Mouse (Mus musculus) adrenal gland, postnatal 4 days (tissue): ENCODE results near the gene Lyrm2. TPM values are rescaled to one million over a fixed set of nuclear protein-coding genes. Genes with fewer than 3 reads are reported as not detected.
A peak's percentile ranks its signal among the peaks of the same experiment; 100 is the strongest.

Experiments used
- DNase-seq, 2 experiments: peaks; one replicate each; pipeline ENCODE4 v3.0.0; 2021 to 2022; ENCODE audit warnings: low spot score in 2 of 2, mixed read lengths in 2 of 2
- long read RNA-seq, 2 experiments: library from polyadenylated mRNA; stranded (forward); transcript quantifications; one replicate each; pipeline ENCODE4 v2.0.0; 2021
- total RNA-seq, 2 experiments: library from RNA; stranded (reverse); gene quantifications; 2 replicates each; pipeline ENCODE4 v1.2.3; 2021

Gene Lyrm2
- 10 to 100 TPM; 61.0 to 65.9 TPM for total RNA-seq
- long read RNA-seq, experiment 1, transcript Lyrm2-201 (3 exons, 465 nt), result major isoform, 20 of 22 reads
- long read RNA-seq, experiment 1, partial matches to known transcripts, result 0 of 22 reads
- long read RNA-seq, experiment 1, other reads (novel, unspliced or antisense), result 2 of 22 reads
- long read RNA-seq, experiment 2, transcript Lyrm2-201 (3 exons, 465 nt), result major isoform, 35 of 38 reads
- long read RNA-seq, experiment 2, partial matches to known transcripts, result 0 of 38 reads
- long read RNA-seq, experiment 2, other reads (novel, unspliced or antisense), result 3 of 38 reads

DNA sequence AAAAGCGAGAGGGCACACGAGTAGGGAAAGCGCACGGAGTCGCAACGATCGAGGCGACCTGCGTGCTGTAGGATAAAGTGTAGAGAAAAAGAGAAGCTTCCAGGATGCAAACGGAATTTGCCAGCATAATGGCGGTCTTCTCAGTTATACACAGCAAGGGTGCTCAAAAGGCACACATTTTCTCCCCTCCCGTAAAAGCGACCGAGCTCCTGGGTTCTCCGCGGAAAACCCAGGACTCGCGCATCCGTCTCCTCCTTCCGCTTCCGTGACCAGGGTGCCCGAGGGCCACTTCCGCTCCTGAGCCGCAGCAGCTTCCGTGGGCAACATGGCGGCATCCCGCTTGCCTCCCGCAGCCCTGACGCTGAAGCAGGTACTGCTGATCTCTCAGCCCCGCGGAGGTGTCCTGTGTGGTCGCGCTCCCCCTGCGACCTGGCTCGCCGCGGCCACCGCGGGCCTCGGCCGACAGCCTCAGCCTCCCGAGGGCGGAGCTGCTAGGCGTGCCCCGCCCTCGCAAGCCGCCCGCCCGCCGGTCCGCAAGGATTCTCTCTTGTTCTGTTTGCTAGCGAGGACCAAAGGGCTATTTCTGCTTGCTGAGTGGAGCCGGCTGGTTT is at the start of gene Lyrm2:
Gene Lyrm2 (plus strand): TSS at position 288 of the 611 bp plus-strand sequence.
- DNase-seq, result peak; percentile 65 to 67

DNA sequence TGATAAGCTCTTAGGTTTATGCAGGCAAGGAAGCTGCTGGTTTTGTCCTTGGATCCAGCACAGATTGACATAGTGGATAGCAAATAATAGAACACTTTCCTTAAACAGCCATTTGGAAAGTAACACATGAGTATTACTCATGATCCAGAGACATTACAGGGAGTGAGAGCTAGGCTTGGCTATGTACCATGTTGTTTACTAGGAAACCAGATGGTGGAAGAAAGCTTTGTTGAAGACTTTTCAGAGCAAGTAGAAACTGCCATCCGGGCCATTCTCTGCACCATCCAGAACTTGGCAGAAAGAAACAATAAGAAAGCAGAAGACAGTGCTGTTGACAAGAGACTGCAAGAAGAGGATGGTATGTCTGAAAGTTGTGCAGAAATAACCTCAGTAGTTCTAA is 49.3 kb upstream of the Lyrm2 start:
- no peak for DNase-seq

DNA sequence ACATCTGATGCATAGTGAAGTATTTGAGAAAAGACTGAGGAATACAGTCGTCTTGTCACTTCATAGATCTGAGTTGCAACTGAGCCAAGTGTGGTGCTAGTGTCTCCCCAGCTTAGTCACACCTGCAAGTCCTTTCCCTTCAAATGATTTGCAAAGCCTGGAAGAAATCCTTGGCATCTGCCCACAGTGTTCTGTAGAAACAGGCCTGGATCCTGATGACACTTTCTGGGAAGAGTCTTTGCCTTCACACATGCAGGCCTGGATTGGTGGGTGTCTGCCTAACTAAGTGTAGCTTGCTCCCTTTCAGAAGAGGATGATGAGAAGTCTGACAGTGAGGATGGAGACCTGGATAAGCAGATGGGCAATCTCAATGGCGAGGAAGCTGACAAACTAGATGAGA is 42.6 kb upstream of the Lyrm2 start:
- no peak for DNase-seq

DNA sequence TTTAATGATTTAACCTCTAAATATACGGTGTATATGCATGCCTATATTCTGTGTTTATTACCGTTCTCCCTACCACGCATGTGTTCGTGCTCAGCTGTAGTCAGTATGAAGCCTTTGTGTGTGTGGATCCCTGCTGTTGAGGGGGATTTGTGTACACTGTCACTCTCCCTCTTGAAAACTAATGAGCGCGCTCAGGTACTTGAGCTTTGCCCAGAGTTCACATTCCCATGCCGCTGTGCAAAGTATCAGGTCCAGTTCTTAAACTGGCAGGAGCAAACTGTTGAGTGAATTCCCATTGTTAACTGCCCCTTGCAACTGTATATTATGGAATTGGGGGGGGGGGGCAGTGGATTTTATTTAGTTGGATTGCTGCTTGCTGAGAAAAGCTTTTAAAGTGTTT is 32.6 kb upstream of the Lyrm2 start:
- no peak for DNase-seq

DNA sequence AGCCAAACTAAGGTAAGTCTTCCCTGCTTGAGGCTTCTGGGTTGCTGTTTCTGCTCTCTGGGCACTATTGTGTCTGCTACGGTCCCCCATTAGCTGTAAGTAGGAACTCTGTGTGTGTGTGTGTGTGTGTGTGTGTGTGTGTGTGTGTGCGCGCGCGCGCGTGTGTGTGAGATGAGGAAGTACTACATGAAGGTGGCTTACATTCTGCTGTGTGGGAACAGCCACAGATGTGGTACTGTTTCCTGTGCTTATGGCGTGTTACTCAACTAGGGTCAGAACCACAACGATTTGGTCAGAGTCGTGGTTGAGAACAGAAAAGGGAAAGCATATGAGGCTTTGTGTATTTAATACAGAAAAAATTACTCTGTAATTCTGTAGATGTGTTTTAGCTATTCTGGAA is 32.0 kb upstream of the Lyrm2 start:
- DNase-seq, result no peak

DNA sequence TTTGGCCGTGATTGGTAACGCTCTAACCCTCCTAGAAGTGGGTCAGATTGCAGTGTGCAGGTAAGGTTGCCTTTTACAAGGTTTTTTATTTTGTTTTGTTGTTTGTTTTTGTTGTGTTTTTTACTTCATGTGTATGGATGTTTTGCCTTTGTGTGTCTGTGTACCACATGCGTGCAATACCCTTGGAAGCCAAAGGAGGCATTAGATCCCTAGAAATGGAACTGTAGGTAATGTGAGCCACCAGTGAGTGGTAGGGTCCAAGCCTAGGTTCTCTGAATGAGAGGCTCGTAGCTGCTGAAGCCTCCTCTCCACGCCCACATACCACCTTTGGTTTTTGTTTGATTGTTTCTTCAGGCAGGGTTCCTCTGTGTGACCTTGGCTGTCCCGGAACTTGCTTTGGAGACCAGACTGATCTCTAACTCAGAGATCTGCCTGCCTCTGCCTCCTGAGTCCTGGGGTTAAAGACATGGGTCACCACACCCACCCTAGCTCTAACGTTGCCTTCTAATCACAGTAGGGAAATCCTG is 29.7 kb upstream of the Lyrm2 start:
- DNase-seq, result no peak

DNA sequence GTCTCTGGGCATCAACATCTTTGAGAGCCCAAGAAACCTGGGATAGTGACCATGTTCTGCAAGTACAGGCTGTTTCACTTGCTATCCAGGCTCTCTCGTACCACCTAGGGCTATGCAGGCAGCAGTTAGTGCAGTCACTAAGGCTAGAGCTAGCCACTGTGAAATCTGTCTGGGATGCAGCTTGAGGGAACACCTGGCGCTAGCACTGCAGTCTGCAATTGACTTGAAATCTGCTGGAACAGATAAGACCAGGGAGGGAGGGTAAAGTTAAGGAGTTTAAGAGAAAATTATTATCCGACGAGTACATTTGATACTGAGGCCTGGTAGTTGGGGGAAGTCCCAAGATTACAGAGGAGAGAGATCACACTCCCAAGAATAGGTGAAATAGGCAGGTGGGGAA is 20.1 kb upstream of the Lyrm2 start:
- DNase-seq, result no peak

DNA sequence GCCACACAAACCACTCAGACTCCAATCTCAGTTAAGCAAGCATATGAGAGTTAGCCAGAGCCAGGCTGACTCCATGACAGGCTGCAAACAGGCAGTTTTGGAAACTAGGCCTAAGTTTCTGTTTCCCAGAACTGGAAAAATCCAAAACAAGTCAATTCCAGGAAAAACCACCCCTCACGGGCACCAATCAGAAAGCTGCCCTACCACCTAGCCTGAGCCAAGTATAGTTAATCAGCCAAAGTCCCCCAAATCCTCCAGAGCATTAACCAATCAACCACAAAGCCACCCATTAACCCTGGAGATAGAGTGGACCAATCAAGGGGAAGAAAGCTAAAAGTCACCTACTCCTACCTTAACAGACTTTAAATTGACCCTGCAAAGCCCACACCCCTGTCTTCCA is 12.9 kb upstream of the Lyrm2 start:
- no peak for DNase-seq

DNA sequence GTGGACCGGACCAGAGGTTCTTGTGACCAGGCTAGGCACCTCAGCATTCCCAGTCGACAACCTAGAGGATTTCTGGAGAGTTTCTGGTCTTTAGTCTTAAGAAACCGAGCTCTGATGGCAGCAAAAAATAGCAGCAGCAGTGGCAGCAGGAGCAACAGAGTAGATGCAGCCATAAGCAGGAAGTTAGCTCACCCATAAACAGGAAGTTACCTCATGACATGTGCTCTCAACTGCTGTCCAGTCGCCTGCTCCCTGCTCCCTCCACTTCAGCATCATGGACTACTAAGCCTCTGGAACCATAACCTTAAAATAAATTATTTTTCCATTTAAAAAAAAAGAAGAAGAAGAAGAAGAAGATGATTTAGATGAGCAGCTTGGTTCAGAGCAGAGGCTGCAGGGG is 11.0 kb upstream of the Lyrm2 start:
- no peak for DNase-seq

DNA sequence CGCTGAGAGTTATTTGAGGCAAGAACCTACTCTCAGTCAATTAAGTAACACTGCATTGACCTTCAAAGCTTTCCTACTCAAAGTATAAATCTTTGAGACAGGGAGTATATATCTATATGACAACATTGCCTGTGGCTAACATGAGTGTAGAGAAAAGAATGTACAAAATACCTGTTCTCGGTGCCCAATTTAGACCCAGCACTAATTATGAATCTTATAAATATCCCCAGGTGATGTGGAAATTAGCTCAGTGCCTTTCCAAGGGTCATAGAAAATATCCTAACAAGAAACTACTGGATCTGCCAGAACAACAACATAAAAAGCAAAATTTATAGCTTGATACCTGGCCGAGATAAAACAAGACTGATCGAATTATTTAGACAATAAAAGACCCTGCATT is 1.1 kb upstream of the Lyrm2 start:
- DNase-seq, result no peak

DNA sequence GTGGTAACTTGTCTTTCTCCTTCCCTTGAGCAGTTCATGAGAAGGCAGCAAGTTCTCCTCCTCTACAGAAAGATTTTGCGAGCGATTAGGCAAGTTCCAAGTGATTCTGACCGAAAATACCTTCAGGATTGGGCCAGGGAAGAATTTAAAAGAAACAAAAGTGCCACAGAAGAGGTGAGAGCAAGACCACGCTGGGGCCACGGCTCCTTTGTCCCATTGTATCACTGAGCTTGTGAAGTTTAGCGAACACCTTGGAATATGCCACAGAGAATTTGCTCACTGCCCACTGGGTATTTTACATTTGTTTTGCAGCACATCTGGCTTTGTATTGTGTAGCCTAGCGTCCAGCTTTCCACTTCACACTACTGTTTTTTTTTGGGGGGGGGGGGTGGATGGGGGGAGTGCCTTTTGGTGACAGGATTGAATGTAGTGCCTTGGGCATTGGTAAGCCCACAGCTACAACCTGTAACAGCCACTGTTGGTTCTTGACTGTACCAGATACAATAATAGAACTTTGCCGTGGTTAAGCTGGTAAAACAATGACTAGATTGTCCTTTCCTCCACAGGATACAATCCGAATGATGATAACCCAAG is 621 bp downstream of the Lyrm2 start:
- no peak for DNase-seq

DNA sequence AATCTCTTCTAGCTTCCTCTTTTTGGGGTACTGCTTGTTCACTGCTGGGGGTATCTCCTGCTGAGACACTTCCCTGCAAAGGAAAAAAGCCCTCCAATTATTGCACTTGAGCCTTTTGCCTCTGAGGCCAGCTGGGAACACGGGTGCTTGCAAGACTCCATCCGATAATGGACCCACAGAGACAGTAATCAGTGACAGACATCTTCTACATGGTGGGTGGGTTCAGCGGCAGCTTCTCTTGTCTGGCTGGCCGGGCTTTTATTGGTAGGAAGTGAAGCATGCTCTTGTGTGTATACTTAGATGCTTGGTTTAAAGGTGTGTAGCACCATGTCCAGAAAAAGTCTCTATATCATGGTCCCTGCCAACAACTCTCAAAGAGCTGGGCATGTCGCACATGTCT is 17.4 kb downstream of the Lyrm2 start:
- no peak for DNase-seq

DNA sequence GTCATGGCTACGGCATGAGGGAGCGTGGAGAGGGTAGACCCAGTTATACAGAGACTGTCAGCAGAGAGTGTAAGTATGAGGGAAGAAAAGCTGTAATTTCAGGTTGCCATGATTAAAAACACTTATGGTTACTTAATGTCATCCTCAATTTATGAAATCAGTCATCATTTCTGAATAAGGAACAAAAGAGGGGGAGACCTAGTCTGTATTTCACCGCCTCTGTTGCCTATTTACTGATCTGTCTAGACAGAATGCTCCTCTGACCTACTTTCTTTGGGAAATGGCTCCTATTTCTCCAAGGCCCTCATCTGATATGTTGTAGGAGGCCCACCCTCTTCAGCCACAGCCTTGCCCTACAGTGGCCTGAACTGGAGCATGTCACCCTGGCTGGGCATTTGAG is 20.6 kb downstream of the Lyrm2 start:
- no peak for DNase-seq

DNA sequence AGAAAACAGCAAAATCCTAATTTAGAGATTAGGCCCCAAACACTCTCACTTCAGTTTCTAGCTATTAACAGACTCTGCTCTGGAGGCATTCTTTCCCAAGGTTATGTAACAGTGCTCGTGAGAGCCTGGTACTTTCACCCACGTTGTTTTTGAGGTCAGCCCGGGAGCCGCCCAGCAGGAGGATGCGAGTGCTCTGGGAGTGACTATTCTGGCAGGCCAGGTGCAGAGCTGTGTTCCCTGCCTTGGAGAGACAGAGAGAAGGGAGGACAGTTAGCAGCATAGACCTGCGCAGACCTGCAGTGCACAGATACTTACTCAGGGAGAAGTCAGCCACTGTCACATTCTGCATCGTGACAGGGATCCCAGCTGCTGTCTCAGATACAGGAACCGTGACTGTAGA is 24.2 kb downstream of the Lyrm2 start:
- no peak for DNase-seq

DNA sequence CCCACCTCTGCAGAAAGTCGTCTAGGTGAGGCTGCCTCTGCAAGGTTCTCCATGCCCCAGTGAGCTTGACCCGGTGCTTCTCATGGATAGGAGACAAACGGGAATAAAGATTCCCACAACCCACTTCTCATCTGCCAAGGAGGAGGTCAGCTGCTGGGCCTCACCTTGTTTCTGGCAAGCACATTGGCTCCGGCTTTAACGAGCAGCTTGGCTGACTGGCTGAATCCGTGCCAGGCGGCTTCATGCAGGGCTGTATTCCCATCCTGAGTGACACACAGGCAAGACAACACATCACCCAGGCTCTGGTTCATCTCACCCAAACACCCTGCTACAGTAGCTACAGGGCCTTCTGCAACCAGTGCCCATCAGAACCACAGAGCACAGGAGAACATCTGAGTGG is 26.9 kb downstream of the Lyrm2 start:
- no peak for DNase-seq

DNA sequence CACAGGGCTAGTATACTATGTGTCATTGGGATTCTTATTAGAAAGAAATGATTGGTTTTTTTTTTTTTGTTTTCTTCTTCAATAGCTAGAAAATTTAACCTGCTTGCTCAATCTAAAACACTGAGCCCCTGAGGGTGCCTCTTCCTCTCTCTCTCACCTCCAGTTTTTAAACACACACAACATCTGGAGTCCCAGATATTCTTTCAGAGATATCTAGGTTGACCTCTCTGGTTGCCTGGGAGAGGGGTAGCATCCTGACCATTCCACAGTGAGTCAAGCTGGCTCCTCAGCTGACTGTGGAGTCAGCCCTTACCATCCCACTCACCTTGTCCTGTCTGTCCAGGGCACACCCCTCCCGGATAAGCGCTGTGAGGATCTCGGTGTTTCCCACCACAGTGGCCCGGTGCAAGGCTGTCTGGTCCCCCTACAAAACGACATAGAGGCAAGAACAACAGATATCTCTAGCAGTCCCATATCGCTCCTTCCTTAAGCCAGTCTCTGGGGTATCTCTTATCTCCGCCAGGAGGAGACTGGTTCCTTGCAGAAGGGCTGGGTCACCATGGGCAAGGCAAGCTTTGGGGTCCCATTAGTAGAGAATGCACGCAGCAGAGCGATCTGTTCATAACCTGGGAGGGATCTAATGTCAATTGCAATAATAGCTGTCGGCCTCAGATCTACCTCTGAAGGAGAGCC is 28.5 kb downstream of the Lyrm2 start:
- no peak for DNase-seq

DNA sequence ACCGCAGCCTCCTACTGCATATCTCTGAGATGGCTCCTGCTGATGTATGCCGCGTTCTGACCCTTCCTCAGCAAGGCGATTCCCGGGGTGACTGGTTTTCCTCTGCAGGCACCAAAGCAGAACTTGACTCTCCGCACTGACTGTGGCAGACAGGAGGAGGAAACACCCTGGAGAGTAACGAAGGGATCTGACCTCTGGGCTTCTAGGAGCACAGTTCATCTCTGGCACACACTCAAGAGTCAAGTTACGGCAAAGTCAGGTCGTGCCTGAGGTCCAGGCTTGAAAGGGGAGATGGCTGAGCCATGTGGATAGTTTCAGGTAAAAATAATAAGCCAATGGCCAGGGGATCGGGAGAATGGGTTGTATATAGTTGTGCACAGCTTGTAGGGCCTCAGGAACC is 29.3 kb downstream of the Lyrm2 start:
- no peak for DNase-seq

DNA sequence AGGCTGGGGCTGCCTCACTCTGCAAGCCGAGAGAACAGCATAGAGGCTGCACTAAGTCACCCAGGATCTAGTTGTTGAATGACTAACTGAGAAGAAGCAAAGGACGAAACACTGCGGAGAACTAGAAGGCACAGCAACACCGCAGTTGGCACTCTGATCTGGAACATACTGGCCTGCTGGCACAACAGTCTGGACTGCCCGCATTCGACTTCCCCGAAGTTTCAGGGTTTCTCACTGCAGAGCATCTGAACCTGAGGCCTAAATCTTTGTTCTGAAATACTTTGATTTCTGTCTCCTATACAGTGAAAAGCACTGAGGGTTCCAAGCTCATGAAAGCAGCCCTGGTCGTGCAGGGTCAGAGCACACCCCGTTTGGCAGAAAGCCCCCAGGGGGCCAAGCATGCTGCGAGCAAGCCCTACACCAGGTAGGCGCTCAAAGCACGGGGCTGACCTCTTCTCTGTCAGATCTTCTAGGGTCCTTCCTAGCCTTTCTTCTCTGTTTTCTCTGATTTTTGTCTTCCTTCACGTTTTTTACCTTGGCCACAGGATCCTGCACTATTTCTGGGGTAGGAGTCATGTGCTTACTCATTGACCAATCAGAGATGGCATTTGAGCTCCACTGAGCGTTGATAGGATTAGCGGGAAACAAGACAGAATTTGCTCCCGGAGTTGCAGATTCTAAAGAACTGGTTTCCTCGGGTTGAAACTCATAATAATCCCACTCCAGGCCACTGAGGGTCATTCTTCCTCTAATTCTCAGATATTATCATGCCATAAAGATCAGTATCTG is 33.6 kb downstream of the Lyrm2 start:
- DNase-seq, result no peak

DNA sequence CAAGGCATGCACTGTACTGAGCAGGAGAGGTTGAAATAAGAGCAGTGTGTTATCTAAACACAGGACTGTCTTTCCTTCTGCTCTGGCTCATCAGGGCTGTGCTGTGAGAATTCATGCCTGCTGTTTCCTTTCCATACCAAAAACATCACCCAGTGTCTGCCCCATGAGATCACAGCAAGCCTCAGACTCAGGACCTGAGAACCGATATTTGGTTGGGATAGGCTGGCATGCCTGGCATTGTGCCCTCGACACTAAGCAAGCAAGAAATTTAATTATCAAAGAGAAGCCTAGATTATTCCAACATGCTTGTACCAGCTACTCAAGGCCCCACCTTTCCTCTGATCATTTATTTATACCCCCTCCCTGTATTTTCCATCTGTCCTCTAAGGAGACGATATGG is 34.5 kb downstream of the Lyrm2 start:
- DNase-seq, result no peak

DNA sequence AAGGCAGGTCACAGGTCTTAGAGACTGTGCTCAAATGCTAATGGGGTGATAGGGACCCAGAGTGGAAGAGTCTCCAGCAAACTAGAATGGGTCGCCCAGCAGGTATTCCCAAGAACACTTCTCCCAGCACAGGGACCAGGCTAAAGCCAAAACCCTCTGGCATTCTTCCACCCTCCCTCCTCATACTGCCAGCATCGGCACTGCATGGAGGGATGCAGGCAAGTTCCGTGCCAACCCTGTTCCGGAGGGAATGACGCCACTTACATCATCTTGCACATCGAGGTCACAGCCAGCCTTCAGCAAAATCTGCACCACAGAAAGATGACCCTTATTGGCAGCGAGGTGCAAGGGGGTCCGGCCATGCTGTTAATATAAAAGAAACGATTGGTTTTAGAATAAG is 36.0 kb downstream of the Lyrm2 start:
- DNase-seq, result no peak

DNA sequence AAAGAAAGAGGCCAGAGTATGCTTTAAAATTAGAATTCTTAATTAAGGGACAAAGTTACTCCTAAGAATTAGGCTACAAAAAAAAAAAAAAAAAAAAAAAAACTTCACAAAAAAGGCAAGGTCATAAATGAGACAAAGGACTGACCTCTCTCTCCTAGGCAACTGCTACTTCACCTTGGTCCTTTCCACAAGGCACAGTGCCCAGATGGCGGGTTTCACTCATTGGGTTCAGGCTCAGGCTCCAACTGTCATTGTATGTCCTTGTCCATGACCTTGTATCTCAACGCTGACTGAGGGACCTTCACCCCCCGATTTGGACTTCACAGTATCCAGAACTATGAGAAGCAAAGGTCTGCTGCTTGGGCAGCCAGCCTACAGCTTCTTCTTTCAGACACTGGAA is 38.3 kb downstream of the Lyrm2 start:
- no peak for DNase-seq
